Comparison of ENCODE assay signal across 16 mouse cellular contexts in genomic region chr11:12420146-12420545, GRCm38 (mm10).
"Had no signal": no experiment of that assay in that cellular context is flagged by ENCODE, and none has a peak within 500 bp of the region (broad histone marks: within the 10 kb centered on the region; RNA-seq: fewer than 3 reads in every experiment).

No protein-coding gene starts in this region.

- H3K36me3 ChIP-seq: neural tube, embryonic 12.5 days; neural tube, embryonic 13.5 days; neural tube, embryonic 15.5 days; stomach, embryonic 15.5 days had no signal

- H3K9me3 ChIP-seq: neural tube, embryonic 12.5 days; neural tube, embryonic 13.5 days; neural tube, embryonic 15.5 days; stomach, embryonic 15.5 days had no signal

- DNase-seq: retina, postnatal 1 day; right cerebral cortex, adult 18-20 months; right cerebral cortex, postnatal 14 days; right cerebral cortex, postnatal 25 days; right cerebral cortex, postnatal 4 days; thymus, adult 18-20 months; thymus, adult 2 months; thymus, postnatal 14 days; thymus, postnatal 25 days; thymus, postnatal 36 days; thymus, postnatal 4 days had no signal

- H3K27me3 ChIP-seq: neural tube, embryonic 12.5 days; neural tube, embryonic 13.5 days; neural tube, embryonic 15.5 days; stomach, embryonic 15.5 days had no signal

- H3K4me3 ChIP-seq: neural tube, embryonic 12.5 days; neural tube, embryonic 13.5 days; neural tube, embryonic 15.5 days; stomach, embryonic 15.5 days had no signal

- H3K9ac ChIP-seq: neural tube, embryonic 12.5 days; neural tube, embryonic 13.5 days; neural tube, embryonic 15.5 days; stomach, embryonic 15.5 days had no signal

- H3K27ac ChIP-seq: neural tube, embryonic 12.5 days; neural tube, embryonic 13.5 days; neural tube, embryonic 15.5 days; stomach, embryonic 15.5 days; stomach, postnatal 0 days had no signal

- H3K4me1 ChIP-seq: stomach, embryonic 15.5 days had no signal

- H3K4me2 ChIP-seq: neural tube, embryonic 12.5 days; neural tube, embryonic 13.5 days; neural tube, embryonic 15.5 days; stomach, embryonic 15.5 days had no signal
